Mouse (Mus musculus): ENCODE data around the gene Fgd6. TPM values are rescaled to one million over a fixed set of nuclear protein-coding genes. Genes with fewer than 3 reads are reported as not detected.

The Fgd6 gene
- total RNA-seq, 2 experiments from 2014 or later = 9.9 to 12.3 TPM

DNA sequence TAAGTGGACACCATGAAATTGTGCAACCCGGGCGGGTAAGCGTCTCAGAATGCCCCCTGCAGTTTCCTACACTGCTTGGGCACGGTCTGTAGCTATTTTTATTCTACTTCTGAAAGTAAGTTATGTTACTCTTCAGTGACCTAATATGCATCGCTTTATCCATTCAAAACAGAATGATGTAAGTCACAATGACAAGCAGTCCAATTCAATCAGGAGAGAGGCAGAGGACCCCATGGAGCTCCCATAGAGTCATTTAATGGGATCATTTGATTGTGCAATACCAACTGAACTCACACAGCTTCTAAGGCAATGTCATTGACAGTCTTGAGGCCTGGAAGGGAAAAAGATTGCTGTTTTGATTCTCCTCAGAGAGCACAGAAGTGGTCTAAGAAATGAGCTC, 87.8 kb downstream of the Fgd6 start:
- Histone ChIP-seq H3K4me3 (no peak overlapping the region), H3K27ac (no peak overlapping the region)
- no peak for DNase-seq (ENCODE audit: extremely low spot score in 1 of 2, low spot score in 2 of 2)
- intact Hi-C loops (cut with DNase I) = no loop called here
- TF ChIP-seq CTCF (IDR thresholded peaks at IDR 0.05) = no peak

- no peak overlapping the region for H3K4me3 ChIP-seq
- TF ChIP-seq CTCF (IDR thresholded peaks at IDR 0.05) = peak; percentile 34
- intact Hi-C loops (cut with DNase I) = no loop called here
- no peak overlapping the region for H3K27ac ChIP-seq
- no peak for DNase-seq (ENCODE audit: extremely low spot score in 1 of 2, low spot score in 2 of 2)
These were observed 88.6 kb downstream of the Fgd6 start for GRCm38 (mm10) chr10:94124376-94124775.

DNA sequence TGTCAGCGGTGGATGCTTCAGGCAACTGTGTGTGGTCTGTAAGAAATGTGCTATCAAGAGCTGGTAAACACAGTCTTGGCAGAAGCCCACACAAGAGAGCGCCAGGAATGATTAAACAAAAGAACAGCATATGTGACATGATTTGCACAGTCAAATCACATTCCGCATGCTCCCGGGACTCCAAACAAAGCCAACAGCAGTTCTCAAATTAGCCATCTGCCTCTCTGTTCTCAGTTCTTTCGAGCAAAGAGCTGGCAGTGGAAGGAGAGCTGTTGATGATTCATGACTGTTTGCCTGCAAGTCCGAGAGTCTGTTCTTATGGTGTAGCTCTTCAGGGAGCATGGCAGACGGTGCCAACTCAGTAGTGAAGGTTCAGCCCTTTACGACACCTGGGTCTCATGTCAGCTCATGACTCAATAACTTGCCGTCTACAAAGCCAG, 93.9 kb downstream of the Fgd6 start:
- Histone ChIP-seq H3K27ac (peak overlapping the region; percentile 44; the same call in 1 of the 2 replicates), H3K4me3 (no peak overlapping the region)
- no peak for TF ChIP-seq CTCF (IDR thresholded peaks at IDR 0.05)
- intact Hi-C loops (cut with DNase I) = no loop called here
- DNase-seq (ENCODE audit: extremely low spot score in 1 of 2, low spot score in 2 of 2) = peak; percentile 57 to 59

DNA sequence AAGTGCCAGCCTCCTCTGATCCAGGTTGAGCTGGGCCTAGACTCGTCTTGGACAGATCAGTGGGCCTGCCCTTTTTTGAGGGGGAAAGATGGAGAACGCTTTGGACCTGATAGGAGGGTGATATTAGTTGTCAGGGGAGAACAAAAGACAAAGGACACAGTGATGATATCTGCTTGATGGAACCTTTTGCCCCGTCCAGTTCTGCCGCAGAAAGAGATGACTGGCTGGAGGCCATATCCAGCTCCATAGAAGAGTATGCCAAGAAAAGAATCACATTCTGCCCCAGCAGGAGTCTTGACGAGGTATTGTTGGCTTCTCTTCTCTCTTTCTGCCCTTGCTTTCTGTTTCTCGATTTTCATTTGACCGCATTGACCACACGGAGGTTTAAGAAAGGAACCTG, 97.3 kb downstream of the Fgd6 start:
- Histone ChIP-seq H3K27ac (peak overlapping the region; percentile 12; the same call in 1 of the 2 replicates), H3K4me3 (no peak overlapping the region)
- no peak for TF ChIP-seq CTCF (IDR thresholded peaks at IDR 0.05)
- intact Hi-C loops (cut with DNase I) = no loop called here
- DNase-seq (ENCODE audit: extremely low spot score in 1 of 2, low spot score in 2 of 2) = no peak

DNA sequence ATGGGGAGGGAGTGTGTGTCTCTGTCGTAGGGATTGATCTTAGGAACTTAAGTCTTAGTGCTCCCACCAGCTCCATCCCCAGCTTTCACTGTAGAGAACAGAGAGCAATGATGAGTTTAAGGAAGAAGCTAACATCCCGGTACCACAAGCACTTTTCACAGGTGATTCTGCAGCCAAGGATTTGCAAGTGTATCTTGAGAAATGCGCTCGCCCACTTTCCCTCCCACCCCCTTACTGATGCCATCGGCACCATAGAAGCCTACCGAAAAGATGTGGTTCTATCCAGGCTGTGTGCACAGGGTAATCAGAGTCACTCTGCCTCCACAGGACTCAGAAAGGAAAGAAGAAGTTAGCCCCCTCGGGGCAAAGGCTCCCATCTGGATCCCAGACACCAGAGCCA, 97.9 kb downstream of the Fgd6 start:
- TF ChIP-seq CTCF (IDR thresholded peaks at IDR 0.05) = no peak
- Histone ChIP-seq H3K27ac (no peak overlapping the region), H3K4me3 (no peak overlapping the region)
- DNase-seq (ENCODE audit: extremely low spot score in 1 of 2, low spot score in 2 of 2) = no peak
- intact Hi-C loops (cut with DNase I) = no loop called here

- no peak for TF ChIP-seq CTCF (IDR thresholded peaks at IDR 0.05)
- Histone ChIP-seq H3K27ac (peak overlapping the region; percentile 34; the same call in 1 of the 2 replicates), H3K4me3 (no peak overlapping the region)
- DNase-seq (ENCODE audit: extremely low spot score in 1 of 2, low spot score in 2 of 2) = no peak
- intact Hi-C loops (cut with DNase I) = no loop called here
These were observed 99.0 kb downstream of the Fgd6 start for GRCm38 (mm10) chr10:94134535-94135390.

- H3K27ac ChIP-seq = no peak overlapping the region
- no peak for DNase-seq (ENCODE audit: extremely low spot score in 1 of 2, low spot score in 2 of 2)
- intact Hi-C loops (cut with DNase I) = no loop called here
- no peak overlapping the region for H3K4me3 ChIP-seq
- no peak for TF ChIP-seq CTCF (IDR thresholded peaks at IDR 0.05)
These were observed 103.2 kb downstream of the Fgd6 start for GRCm38 (mm10) chr10:94138890-94139482.

- DNase-seq (ENCODE audit: extremely low spot score in 1 of 2, low spot score in 2 of 2) = no peak
- intact Hi-C loops (cut with DNase I) = no loop called here
- TF ChIP-seq CTCF (IDR thresholded peaks at IDR 0.05) = no peak
These were observed 104.6 kb downstream of the Fgd6 start for GRCm38 (mm10) chr10:94140227-94140931.

GRCm38 (mm10) chr10:94142427-94142826, 106.6 kb downstream of the Fgd6 start:
- intact Hi-C loops (cut with DNase I) = no loop called here
- no peak for DNase-seq (ENCODE audit: extremely low spot score in 1 of 2, low spot score in 2 of 2)
- Histone ChIP-seq H3K4me3 (no peak overlapping the region), H3K27ac (no peak overlapping the region)
- no peak for TF ChIP-seq CTCF (IDR thresholded peaks at IDR 0.05)

More at GRCm38 (mm10) chr10:94140227-94140931, 104.6 kb downstream of the Fgd6 start:
- Histone ChIP-seq H3K4me3 (no peak overlapping the region), H3K27ac (no peak overlapping the region)

DNA sequence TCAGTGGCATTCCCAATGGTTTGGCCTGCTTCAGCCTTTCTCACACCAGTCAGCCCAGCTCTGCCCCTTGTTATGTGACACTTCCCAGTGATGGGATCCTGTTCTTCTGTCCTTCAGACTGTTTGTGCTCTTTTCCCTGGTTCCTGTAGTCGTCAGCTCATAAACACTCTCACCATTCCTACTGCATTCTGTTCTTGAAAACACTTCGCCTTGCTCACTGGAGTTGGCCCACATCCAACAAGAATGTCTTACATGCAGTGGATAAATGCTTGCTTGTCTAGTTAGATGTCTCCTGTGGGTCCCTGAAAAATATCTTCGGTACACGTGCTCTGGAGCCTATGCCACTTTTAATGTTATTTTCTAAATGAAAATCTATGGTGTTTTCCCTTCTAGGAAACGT, 108.8 kb downstream of the Fgd6 start:
- DNase-seq (ENCODE audit: extremely low spot score in 1 of 2, low spot score in 2 of 2) = no peak
- H3K27ac ChIP-seq = no peak overlapping the region
- TF ChIP-seq CTCF (IDR thresholded peaks at IDR 0.05) = no peak
- intact Hi-C loops (cut with DNase I) = no loop called here
- no peak overlapping the region for H3K4me3 ChIP-seq

DNA sequence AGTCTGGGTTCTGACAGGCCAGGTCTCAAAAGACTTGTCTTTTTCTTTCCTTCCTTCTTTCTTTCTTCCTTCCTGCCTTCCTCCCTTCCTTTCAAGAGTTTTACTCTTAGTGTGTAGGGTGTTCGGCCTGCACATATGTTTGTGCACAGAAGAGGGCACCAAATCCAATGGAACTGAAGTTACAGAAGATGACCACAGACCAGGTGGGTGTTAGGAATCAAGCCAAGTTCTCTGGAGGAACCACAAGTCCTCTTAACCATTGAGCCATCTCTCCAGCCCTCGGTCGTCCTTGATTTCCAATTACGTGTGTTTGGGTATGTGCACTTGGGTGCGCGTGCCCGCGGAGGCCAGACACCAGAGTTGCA, 111.6 kb downstream of the Fgd6 start:
- no peak for TF ChIP-seq CTCF (IDR thresholded peaks at IDR 0.05)
- intact Hi-C loops (cut with DNase I) = no loop called here
- Histone ChIP-seq H3K27ac (peak overlapping the region; percentile 97), H3K4me3 (peak overlapping the region; percentile 99)
- no peak for DNase-seq (ENCODE audit: extremely low spot score in 1 of 2, low spot score in 2 of 2)

Measured in left cerebral cortex, adult 2 months (tissue).